Mouse (Mus musculus) kidney, adult 9 months (tissue): ENCODE data around the gene Sugct.
"Not testable (repeated sequence)": the region's sequence is repeated elsewhere in the genome, so short reads cannot be mapped to it uniquely, and the experiment has no call there.

Experiments
- DNase-seq: peaks from one replicate; pipeline ENCODE4 v3.0.0; 2022

The Sugct gene

GRCm38 (mm10) chr13:17603756-17604155 lies 91.6 kb downstream of the Sugct start:
- no peak for DNase-seq

GRCm38 (mm10) chr13:17585267-17585913 lies 110.0 kb downstream of the Sugct start:
- DNase-seq: no peak

- DNase-seq: peak; percentile 14
Measured at GRCm38 (mm10) chr13:17584804-17585203, 110.5 kb downstream of the Sugct start.

GRCm38 (mm10) chr13:17581684-17582083 lies 113.7 kb downstream of the Sugct start:
- DNase-seq: peak; percentile 13

GRCm38 (mm10) chr13:17559357-17559756 lies 136.0 kb downstream of the Sugct start:
- DNase-seq: no peak

GRCm38 (mm10) chr13:17536341-17536740 lies 159.0 kb downstream of the Sugct start:
- no peak for DNase-seq

GRCm38 (mm10) chr13:17534871-17535270 lies 160.5 kb downstream of the Sugct start:
- no peak for DNase-seq

GRCm38 (mm10) chr13:17534469-17534868 lies 160.9 kb downstream of the Sugct start:
- DNase-seq: no peak

GRCm38 (mm10) chr13:17511184-17511778 lies 184.1 kb downstream of the Sugct start:
- DNase-seq: no peak

- no peak for DNase-seq
Measured at GRCm38 (mm10) chr13:17494936-17495335, 200.4 kb downstream of the Sugct start.

- no peak for DNase-seq
Measured at GRCm38 (mm10) chr13:17494056-17494574, 201.2 kb downstream of the Sugct start.

GRCm38 (mm10) chr13:17457981-17458380 lies 237.4 kb downstream of the Sugct start:
- not testable (repeated sequence) for DNase-seq

- peak; percentile 32 for DNase-seq
Measured at GRCm38 (mm10) chr13:17432139-17432916, 263.0 kb downstream of the Sugct start.

GRCm38 (mm10) chr13:17421875-17422274 lies 273.5 kb downstream of the Sugct start:
- no peak for DNase-seq

GRCm38 (mm10) chr13:17420557-17420956 lies 274.8 kb downstream of the Sugct start:
- DNase-seq: no peak

- no peak for DNase-seq
Measured at GRCm38 (mm10) chr13:17342836-17343235, 352.5 kb downstream of the Sugct start.

- no peak for DNase-seq
Measured at GRCm38 (mm10) chr13:17335885-17336540, 359.3 kb downstream of the Sugct start.

GRCm38 (mm10) chr13:17326863-17327262 lies 368.5 kb downstream of the Sugct start:
- no peak for DNase-seq

- DNase-seq: no peak
Measured at GRCm38 (mm10) chr13:17301590-17301989, 393.8 kb downstream of the Sugct start.

GRCm38 (mm10) chr13:17297462-17298005 lies 397.8 kb downstream of the Sugct start:
- no peak for DNase-seq

- DNase-seq: no peak
Measured at GRCm38 (mm10) chr13:17296912-17297311, 398.4 kb downstream of the Sugct start.

- no peak for DNase-seq
Measured at GRCm38 (mm10) chr13:17296460-17296859, 398.9 kb downstream of the Sugct start.

GRCm38 (mm10) chr13:17291057-17291456 lies 404.3 kb downstream of the Sugct start:
- no peak for DNase-seq
